Mouse (Mus musculus): Measurements from ENCODE around the gene Nol9. TPM values are rescaled to one million over a fixed set of nuclear protein-coding genes. Genes with fewer than 3 reads are reported as not detected.
A peak's percentile ranks its signal among the peaks of the same experiment; 100 is the strongest.

The Nol9 gene
- total RNA-seq, 1 experiment from 2014 or later = 27.0 TPM

DNA sequence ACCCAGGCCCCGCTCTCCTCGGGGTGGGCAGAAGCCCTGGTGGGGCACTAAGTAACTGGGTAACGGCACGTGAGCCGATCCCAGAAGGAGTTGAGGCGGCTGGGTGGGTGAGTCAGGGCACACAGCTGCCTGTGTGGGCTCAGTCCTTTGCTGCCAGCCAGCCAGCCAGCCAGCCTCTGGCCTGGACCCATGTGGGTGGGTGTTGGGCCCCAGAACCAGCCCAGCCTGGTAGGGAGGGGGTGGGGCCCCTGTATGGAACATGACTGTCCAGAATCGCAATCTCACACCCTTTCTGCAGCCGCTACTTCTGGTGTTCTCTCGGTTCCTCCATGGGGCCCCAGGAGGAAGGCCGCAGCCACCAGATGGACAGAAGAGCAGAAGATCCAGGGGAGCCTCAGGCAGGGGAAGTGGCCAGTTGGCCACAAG, 39.0 kb downstream of the Nol9 start:
- ATAC-seq (replicated peaks in 1 of 2; ENCODE audit: insufficient read depth in 1 of 2, low FRiP score in 2 of 2, low TSS enrichment in 1 of 2, low read depth in 1 of 2, poor library complexity in 2 of 2, severe bottlenecking in 2 of 2) = 0 out of 4 replicates have a peak, but pooled peaks of 1 of the 2 experiments have one; percentile 12

GRCm38 (mm10) chr4:152079261-152079660, 40.1 kb downstream of the Nol9 start:
- no peak for ATAC-seq (replicated peaks in 1 of 2; ENCODE audit: insufficient read depth in 1 of 2, low FRiP score in 2 of 2, low TSS enrichment in 1 of 2, low read depth in 1 of 2, poor library complexity in 2 of 2, severe bottlenecking in 2 of 2)

DNA sequence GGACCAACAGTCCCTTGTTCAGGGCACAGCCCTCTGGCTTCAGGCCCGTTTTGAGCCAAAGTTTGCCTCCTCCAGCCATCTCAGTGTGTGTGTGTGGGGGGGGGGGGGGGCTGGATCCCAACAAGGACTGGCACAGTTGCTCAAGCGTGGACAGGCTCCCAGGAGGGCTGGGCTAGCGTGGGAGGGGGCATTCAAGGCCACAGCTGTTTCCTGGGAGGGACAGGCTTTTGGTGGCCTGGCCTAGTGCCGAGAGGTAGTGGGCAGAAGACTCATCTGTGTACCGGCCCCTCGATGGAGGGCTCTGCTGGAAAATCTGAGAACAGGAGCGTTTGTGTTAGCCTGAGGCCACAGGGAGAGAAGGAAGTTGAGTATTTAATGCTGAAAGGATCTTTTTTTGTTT, 40.8 kb downstream of the Nol9 start:
- no peak for ATAC-seq (replicated peaks in 1 of 2; ENCODE audit: insufficient read depth in 1 of 2, low FRiP score in 2 of 2, low TSS enrichment in 1 of 2, low read depth in 1 of 2, poor library complexity in 2 of 2, severe bottlenecking in 2 of 2)

DNA sequence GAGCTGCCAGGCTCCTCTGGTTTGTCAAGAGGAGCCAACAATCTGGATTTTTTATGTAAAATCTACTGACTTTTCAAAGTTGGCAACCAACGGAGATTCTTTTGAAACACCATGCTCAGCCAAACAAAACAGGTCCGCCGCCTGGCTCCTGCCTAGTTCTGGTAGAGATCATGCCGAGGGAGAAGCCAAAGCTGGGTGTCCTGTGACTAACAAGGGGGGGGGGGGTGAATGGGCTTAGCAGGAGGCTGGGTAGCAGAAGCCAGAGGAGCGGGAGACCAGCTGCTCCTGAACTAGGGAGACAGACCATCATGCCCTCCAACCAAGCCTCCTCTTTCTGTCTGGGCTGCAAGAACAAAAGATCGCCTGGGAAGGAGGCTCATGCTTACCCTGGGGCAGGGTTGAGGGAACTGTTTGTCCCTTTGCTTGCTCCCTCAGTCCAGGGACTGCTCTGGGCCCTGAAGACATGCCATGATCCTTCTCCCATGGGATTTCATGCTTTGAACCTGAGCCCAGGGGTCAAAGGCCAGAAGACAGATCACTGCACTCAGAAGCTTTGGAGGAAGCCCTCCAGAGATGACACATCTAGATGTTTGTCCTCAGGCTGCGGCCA, 44.6 kb downstream of the Nol9 start:
- no peak for ATAC-seq (replicated peaks in 1 of 2; ENCODE audit: insufficient read depth in 1 of 2, low FRiP score in 2 of 2, low TSS enrichment in 1 of 2, low read depth in 1 of 2, poor library complexity in 2 of 2, severe bottlenecking in 2 of 2)

GRCm38 (mm10) chr4:152084616-152085015, 45.5 kb downstream of the Nol9 start:
- ATAC-seq (replicated peaks in 1 of 2; ENCODE audit: insufficient read depth in 1 of 2, low FRiP score in 2 of 2, low TSS enrichment in 1 of 2, low read depth in 1 of 2, poor library complexity in 2 of 2, severe bottlenecking in 2 of 2) = no peak

DNA sequence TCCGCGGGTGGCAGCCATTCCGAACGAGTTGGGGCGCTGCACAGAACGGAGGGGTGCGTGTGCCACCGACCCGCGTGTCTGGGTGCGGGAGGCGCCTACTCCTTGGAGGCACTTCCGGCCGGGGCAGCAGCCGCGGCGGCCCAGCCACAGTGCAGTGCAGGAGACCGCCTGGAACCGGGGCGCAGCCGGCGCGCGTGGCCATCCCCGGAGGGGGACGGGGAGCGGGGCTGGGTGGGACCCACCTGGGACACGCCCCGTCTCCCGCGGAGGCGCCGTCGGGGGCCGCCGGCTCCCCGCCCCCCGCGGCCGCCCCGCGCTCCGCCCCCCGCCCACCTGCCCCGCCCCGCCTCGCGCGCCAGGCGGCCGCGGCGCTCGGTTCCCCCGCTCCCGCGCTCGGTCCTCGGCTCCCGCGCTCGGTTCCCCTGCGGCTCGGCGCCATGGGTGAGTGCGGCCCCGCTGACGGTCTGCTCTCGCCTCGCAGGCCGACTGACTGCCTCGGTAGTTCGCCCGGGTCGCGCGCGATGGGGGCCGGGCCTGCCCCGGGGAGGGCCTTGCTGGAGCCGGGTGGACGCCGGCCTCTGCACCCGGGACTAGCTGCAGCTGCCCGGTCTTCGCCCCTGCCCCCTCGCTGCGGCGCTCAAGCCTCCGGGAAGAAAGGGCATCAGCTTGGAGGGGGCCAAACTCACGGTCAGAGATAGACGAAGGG, 47.5 kb downstream of the Nol9 start:
- peak in 1 of 2 experiments; percentile 2; a peak in 1 of 4 replicates for ATAC-seq (replicated peaks in 1 of 2; ENCODE audit: insufficient read depth in 1 of 2, low FRiP score in 2 of 2, low TSS enrichment in 1 of 2, low read depth in 1 of 2, poor library complexity in 2 of 2, severe bottlenecking in 2 of 2)

DNA sequence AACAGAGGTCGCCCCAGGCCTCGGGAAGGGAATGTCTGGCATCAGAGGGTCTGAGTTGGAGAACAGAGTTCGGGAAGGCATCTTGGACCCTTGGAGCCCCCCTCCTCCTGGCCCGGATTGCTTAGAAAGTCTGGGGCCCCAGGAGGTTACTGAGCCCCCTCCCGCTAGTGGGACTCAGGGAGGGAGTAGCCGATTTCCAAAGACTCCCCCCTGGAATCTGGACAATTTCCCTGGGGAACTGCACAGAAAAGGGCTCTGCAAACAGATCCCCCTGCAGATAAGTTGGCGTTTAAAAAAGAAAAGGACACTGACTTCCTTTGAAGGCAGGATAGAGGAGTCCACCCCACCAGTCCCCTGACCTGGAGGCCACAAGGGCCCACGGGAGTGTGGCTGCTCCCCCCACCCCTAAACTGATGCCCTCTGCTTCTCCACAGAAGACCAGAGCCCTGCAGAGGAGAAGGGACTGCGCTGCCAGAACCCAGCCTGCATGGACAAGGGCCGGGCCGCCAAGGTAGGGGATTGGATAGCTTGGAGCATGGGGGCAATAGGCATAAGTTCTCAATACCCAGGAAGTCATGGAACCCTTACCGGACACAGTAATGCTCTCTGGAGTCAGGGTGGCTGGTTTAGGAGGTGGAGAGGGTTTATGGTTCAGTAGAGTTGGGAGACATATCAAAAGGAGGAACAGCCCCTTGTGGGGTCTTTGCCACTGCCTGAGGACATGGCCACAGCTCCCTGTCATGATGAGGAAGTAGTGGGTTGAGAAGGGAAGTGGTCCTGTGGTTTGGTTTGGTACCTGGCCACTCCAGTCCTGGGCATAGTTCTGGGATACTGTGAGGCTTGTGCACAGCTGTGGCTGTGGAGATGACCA, 48.3 kb downstream of the Nol9 start:
- peak; percentile 76 to 88 for ATAC-seq (replicated peaks in 1 of 2; ENCODE audit: insufficient read depth in 1 of 2, low FRiP score in 2 of 2, low TSS enrichment in 1 of 2, low read depth in 1 of 2, poor library complexity in 2 of 2, severe bottlenecking in 2 of 2)

DNA sequence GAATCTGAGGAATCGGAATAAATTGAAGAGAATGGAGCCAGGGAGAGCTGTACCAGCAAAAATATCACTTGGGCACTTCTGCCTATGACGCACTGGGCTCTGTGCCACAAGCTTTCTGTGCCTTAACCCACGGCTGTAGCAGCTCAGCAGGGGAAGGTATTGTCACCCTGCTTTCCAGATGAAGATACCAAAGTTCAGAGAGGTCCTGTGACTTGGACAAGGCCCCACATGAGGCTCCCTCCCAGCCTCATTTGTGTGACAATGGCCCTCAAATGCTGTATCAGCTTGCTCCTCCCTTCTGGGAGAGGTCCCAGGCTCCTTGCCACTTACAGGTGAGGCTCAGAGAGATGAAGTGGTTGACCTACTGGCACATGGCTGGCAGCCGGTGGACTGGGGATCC, 49.0 kb downstream of the Nol9 start:
- ATAC-seq (replicated peaks in 1 of 2; ENCODE audit: insufficient read depth in 1 of 2, low FRiP score in 2 of 2, low TSS enrichment in 1 of 2, low read depth in 1 of 2, poor library complexity in 2 of 2, severe bottlenecking in 2 of 2) = peak; percentile 4 to 30; a peak in 2 of 4 replicates

- ATAC-seq (replicated peaks in 1 of 2; ENCODE audit: insufficient read depth in 1 of 2, low FRiP score in 2 of 2, low TSS enrichment in 1 of 2, low read depth in 1 of 2, poor library complexity in 2 of 2, severe bottlenecking in 2 of 2) = no peak
Observed at GRCm38 (mm10) chr4:152088556-152089120, 49.5 kb downstream of the Nol9 start.

DNA sequence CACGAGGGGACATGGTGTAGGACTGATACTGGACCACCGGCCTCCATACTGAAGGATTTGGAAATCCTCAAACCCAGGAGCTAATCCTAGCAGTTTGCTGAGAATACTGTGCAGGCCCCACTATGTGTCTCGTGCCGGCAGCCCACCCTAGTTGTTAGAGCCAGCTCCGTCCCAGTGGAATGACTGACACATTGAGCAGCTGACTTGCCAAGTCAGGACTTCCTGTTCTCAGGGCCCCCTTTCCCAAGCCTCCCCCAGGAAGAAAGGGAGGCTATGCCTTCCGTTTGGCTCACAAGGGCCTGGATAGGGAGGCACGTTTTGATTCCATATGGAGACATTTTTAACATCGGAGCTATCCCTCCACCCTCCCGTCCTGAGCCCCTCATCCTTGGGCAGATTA, 51.1 kb downstream of the Nol9 start:
- ATAC-seq (replicated peaks in 1 of 2; ENCODE audit: insufficient read depth in 1 of 2, low FRiP score in 2 of 2, low TSS enrichment in 1 of 2, low read depth in 1 of 2, poor library complexity in 2 of 2, severe bottlenecking in 2 of 2) = no peak

- ATAC-seq (replicated peaks in 1 of 2; ENCODE audit: insufficient read depth in 1 of 2, low FRiP score in 2 of 2, low TSS enrichment in 1 of 2, low read depth in 1 of 2, poor library complexity in 2 of 2, severe bottlenecking in 2 of 2) = no peak; a peak in 1 of 4 replicates
Observed at GRCm38 (mm10) chr4:152092751-152093293, 53.7 kb downstream of the Nol9 start.

- ATAC-seq (replicated peaks in 1 of 2; ENCODE audit: insufficient read depth in 1 of 2, low FRiP score in 2 of 2, low TSS enrichment in 1 of 2, low read depth in 1 of 2, poor library complexity in 2 of 2, severe bottlenecking in 2 of 2) = no peak
Observed at GRCm38 (mm10) chr4:152094233-152094632, 55.1 kb downstream of the Nol9 start.

DNA sequence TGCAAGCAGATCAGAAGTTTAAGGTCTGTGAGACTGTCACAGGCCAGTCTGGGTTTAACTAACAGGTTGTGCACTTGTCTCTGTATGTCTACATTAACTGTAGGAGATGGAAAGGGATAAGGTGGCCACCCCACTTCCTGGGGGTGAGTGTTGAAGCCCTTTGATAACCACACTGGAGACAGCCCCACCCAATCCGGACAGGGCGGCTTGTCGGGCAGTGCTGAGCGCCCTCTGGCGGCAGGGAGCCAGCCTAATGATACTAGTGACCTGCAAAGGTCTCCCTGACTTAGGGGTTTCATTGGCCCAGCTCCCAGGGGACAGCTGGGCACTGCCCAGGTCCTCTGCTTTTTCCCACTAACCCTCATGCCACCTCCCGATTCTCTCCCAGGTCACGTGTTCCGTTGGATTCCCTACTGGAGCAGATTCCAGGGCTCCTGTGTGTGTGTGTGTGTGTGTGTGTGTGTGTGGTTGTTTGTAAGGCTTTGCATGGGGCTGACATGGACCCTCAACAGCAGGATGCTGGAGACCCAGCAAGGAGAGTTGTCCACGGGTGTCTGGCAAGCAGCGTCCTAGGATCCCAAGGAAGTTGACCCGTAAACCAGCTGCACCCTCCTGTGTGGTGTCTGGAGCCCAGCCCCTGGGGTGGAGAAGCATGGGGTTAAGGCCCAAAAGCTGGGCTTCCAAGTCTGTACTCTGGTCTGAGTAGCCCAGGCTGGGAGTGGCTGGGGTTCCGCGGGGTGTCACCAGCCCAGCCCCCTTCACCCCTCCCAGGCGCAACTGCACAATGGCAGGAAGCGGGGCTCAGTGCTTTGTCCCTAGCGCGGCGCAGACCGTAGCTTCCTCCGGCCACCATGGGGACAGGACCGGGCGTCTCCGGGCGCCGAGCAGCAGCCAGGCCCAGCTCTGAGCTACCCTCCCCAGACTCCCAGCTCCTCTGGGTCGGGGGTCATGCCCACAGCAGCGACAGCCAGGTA, 57.1 kb downstream of the Nol9 start:
- ATAC-seq (replicated peaks in 1 of 2; ENCODE audit: insufficient read depth in 1 of 2, low FRiP score in 2 of 2, low TSS enrichment in 1 of 2, low read depth in 1 of 2, poor library complexity in 2 of 2, severe bottlenecking in 2 of 2) = peak; percentile 78 to 80

DNA sequence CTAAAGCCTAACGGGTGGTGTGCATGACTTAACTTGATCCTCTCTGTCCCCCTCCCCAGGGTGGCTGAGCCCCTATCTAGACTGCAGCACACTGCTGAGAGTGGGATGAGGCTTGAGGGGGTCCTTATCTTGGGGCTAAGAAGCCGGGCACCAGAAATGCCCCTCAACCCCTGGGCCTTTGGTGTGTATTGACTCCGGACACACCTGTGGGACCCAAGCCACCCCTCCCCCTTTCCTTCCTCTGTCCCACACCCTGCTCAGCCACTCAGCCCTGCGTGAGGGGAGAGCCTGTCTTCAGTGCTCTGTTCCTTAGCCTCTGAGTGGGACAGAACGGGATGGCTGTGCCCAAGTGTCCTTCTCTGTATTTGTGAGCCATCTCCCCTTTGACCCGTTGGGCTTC, 57.8 kb downstream of the Nol9 start:
- ATAC-seq (replicated peaks in 1 of 2; ENCODE audit: insufficient read depth in 1 of 2, low FRiP score in 2 of 2, low TSS enrichment in 1 of 2, low read depth in 1 of 2, poor library complexity in 2 of 2, severe bottlenecking in 2 of 2) = no peak

DNA sequence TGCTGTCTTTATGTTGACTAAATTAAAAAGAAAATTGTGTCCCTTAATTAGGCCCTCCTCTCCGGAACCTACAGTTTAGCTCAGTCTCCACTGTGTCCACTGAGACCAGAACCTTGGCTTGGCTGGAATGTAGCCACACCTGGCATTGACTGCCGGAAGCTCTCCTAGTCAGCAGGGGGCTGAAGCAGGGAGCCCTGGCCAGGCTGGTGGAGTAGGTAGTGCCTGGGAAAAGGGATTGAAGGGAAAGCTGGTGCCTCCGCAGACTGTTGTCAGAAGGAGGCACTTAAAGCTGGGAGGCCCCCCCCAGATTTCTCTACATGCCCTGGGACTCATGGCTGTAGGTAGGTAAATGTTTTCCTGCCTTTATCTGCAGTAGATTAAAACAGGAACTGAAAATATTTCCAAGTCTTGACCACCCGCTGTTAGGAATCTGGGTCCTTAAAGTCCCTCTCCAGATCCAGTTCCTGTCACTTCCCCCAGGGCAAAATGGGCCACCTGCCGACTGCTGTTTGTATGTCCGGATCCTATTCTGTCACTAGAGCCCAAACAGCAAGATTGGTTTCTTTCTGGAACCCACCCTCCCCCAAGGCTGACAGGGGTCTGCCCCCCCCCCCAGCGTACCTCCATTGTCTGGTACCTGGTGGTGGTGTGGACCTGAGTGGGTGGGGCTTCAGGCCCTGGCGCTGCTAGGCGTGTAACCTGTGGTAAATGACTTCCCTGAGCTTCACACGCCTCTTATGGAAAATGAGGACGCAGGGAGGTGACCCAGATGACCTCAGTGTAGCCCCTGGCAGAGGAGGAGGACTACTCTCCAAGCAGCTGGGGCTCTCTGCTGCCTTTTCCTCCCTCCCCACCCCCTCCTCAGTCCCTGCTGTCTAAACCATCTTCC, 59.0 kb downstream of the Nol9 start:
- ATAC-seq (replicated peaks in 1 of 2; ENCODE audit: insufficient read depth in 1 of 2, low FRiP score in 2 of 2, low TSS enrichment in 1 of 2, low read depth in 1 of 2, poor library complexity in 2 of 2, severe bottlenecking in 2 of 2) = no peak

GRCm38 (mm10) chr4:152100541-152100940, 61.4 kb downstream of the Nol9 start:
- no peak for ATAC-seq (replicated peaks in 1 of 2; ENCODE audit: insufficient read depth in 1 of 2, low FRiP score in 2 of 2, low TSS enrichment in 1 of 2, low read depth in 1 of 2, poor library complexity in 2 of 2, severe bottlenecking in 2 of 2)
